Mouse (Mus musculus): Measurements from ENCODE around the gene Tfap2d. TPM values are rescaled to one million over a fixed set of nuclear protein-coding genes. Genes with fewer than 3 reads are reported as not detected.

Gene Tfap2d
- 73.8 and 75.5 TPM in 2 replicates for polyA plus RNA-seq (2014; fragmentation: Nextera tagmentation; extraction: Ambion mirVana)

DNA sequence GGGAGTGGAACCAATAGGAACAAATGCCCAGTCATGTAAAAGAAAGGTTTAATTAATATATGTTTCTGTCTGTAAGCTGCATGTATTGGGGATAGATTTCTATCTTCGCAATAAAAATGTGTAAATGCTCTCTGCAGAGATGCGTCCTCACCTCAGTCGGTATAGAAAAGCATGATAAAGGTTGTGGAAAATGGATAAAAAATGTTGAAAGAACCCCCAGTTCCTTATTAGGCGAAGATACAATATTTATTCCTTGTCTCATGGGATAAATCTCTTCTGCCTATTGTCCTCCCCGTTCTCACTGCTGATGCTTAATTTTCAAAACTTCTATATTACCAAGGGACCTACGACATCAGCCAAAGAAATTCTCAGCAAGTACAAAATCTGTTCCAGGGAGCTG lies at the start of gene Tfap2d:
Tfap2d (plus strand) TSS at position 392 of the 400 bp plus-strand sequence.
- H3K4me3 ChIP-seq (replicated peaks; ENCODE audit: low read depth, low read length), result peak within 1 kb of the TSS; percentile 39
- peaks cover 84% of the 10 kb centered on the region for H3K27me3 ChIP-seq (ENCODE audit: control insufficient read depth, insufficient read depth, low read length)
- H3K27ac ChIP-seq (replicated peaks; ENCODE audit: low read depth, low read length), result peak within 1 kb of the TSS; percentile 91
- ATAC-seq (ENCODE audit: low FRiP score, low TSS enrichment), result no peak
- WGBS, result 1% methylated on average over 6 of the region's 6 CpGs
- H3K4me1 ChIP-seq (ENCODE audit: control insufficient read depth, insufficient read depth, low read length), result no peaks in the 10 kb centered on the region
- no peaks in the 10 kb centered on the region for H3K36me3 ChIP-seq (ENCODE audit: control insufficient read depth, insufficient read depth, low read length)
- DNase-seq, result peak; percentile 48
- no peaks in the 10 kb centered on the region for H3K9me3 ChIP-seq (ENCODE audit: control insufficient read depth, low read length)
- peak within 1 kb of the TSS; percentile 61 for H3K9ac ChIP-seq (replicated peaks; ENCODE audit: low read length)
- H3K4me2 ChIP-seq (ENCODE audit: low read length), result peak within 1 kb of the TSS; percentile 53

DNA sequence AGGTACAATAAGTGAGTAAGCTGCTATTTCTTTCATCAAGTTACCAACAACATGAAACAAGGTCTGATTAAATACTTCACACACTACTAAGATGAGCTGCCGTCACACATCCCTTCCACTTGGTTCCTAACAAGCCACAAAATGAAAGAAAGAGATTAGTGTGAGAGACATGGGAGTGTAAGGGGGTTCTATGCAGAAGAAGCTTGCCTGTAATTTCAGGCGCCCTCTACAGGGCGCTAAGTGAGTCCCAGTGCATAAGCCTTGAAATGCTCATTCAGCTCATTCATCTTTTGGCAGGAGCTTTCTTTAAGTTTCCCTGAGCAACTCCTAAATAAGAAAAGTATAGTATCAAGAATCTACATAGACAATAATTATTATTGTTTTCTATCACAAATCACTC lies 46.5 kb upstream of the Tfap2d start:
- Histone ChIP-seq H3K9me3 (ENCODE audit: control insufficient read depth, low read length) (no peaks in the 10 kb centered on the region), H3K27ac (replicated peaks; ENCODE audit: low read depth, low read length) (no peak overlapping the region), H3K9ac (replicated peaks; ENCODE audit: low read length) (no peak overlapping the region), H3K4me3 (replicated peaks; ENCODE audit: low read depth, low read length) (no peak overlapping the region), H3K4me1 (ENCODE audit: control insufficient read depth, insufficient read depth, low read length) (no peaks in the 10 kb centered on the region), H3K4me2 (ENCODE audit: low read length) (no peak overlapping the region), H3K27me3 (ENCODE audit: control insufficient read depth, insufficient read depth, low read length) (no peaks in the 10 kb centered on the region), H3K36me3 (ENCODE audit: control insufficient read depth, insufficient read depth, low read length) (no peaks in the 10 kb centered on the region)
- peak; percentile 72 for DNase-seq
- 16% methylated on average over 3 of the region's 3 CpGs for WGBS
- no peak for ATAC-seq (ENCODE audit: low FRiP score, low TSS enrichment)

DNA sequence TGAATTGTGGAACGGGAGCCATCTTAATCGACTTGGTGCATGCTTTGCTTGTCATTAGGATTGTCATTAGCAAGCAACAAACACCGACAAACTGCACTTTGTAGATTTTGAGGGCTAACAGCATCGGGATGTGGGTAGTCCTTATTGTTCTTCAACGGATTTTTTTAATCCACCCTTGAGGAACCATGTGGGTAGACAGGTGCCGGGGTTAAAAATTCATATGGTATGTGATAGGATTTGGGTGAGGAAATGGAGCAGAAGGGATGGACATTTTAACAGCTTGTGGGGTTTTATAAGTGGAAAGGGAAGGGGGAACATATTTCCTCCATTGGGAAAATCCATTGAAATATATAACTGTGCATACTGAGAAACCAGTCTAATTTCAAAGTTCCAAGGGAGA lies 46.0 kb upstream of the Tfap2d start:
- 78% methylated on average over 6 of the region's 6 CpGs for WGBS
- no peaks in the 10 kb centered on the region for H3K4me1 ChIP-seq (ENCODE audit: control insufficient read depth, insufficient read depth, low read length)
- no peak overlapping the region for H3K9ac ChIP-seq (replicated peaks; ENCODE audit: low read length)
- H3K9me3 ChIP-seq (ENCODE audit: control insufficient read depth, low read length), result no peaks in the 10 kb centered on the region
- no peak overlapping the region for H3K4me3 ChIP-seq (replicated peaks; ENCODE audit: low read depth, low read length)
- DNase-seq, result no peak
- no peaks in the 10 kb centered on the region for H3K27me3 ChIP-seq (ENCODE audit: control insufficient read depth, insufficient read depth, low read length)
- no peak for ATAC-seq (ENCODE audit: low FRiP score, low TSS enrichment)
- no peak overlapping the region for H3K4me2 ChIP-seq (ENCODE audit: low read length)
- H3K27ac ChIP-seq (replicated peaks; ENCODE audit: low read depth, low read length), result no peak overlapping the region
- H3K36me3 ChIP-seq (ENCODE audit: control insufficient read depth, insufficient read depth, low read length), result no peaks in the 10 kb centered on the region

DNA sequence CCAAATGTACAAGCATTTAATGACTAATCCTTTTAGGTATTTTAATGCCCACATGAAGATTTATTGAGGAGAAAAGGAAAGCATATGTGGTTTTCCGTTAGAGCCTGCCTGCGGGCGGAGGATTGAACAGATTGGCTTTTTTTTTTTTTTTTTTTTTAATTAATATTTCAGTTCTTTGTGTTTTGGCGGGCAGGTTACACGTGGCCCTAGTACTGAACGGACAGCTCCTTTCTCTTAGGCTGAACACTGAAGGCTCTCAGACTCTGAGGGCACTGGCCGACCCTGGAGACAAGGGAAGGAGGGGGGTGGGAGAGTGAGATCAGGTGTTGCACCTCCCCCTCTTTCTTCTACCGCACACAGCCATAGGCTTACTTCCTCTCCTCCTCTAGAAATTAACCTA lies 14.7 kb upstream of the Tfap2d start:
- WGBS, result 4% methylated on average over 8 of the region's 8 CpGs
- H3K4me3 ChIP-seq (replicated peaks; ENCODE audit: low read depth, low read length), result no peak overlapping the region
- DNase-seq (peak; percentile 62), ATAC-seq (ENCODE audit: low FRiP score, low TSS enrichment) (peak; percentile 73)
- no peaks in the 10 kb centered on the region for H3K36me3 ChIP-seq (ENCODE audit: control insufficient read depth, insufficient read depth, low read length)
- H3K4me1 ChIP-seq (ENCODE audit: control insufficient read depth, insufficient read depth, low read length), result no peaks in the 10 kb centered on the region
- no peaks in the 10 kb centered on the region for H3K9me3 ChIP-seq (ENCODE audit: control insufficient read depth, low read length)
- H3K27me3 ChIP-seq (ENCODE audit: control insufficient read depth, insufficient read depth, low read length), result no peaks in the 10 kb centered on the region
- no peak overlapping the region for H3K9ac ChIP-seq (replicated peaks; ENCODE audit: low read length)
- H3K27ac ChIP-seq (replicated peaks; ENCODE audit: low read depth, low read length), result no peak overlapping the region
- H3K4me2 ChIP-seq (ENCODE audit: low read length), result 0 out of 2 replicates have a peak overlapping the region, but pooled peaks have one; percentile 7

DNA sequence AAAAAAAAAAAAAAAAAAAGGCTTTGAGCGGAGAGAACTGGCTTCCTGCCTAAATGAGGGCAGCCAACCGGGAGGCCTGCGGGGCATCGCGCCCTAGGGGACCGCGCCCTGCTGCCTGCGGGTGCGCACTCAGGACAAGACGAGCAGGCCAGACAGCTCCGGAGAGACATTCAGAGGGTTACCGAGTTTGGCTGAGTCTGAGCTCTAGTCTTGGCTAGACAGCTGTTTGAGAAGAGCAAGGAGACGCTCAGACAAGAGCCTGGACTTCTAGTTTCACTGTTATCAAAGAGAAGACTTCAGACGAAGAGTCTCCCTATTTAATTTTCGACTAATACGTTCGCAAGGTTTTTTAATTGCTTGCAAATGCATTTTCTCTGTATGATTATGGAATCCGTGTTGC lies 5.9 kb upstream of the Tfap2d start:
- H3K36me3 ChIP-seq (ENCODE audit: control insufficient read depth, insufficient read depth, low read length), result no peaks in the 10 kb centered on the region
- no peak overlapping the region for H3K9ac ChIP-seq (replicated peaks; ENCODE audit: low read length)
- H3K4me3 ChIP-seq (replicated peaks; ENCODE audit: low read depth, low read length), result peak overlapping the region; percentile 13
- WGBS, result under 1% methylated on average over 18 of the region's 18 CpGs
- peak; percentile 57 for DNase-seq
- peaks cover 67% of the 10 kb centered on the region for H3K27me3 ChIP-seq (ENCODE audit: control insufficient read depth, insufficient read depth, low read length)
- peak overlapping the region; percentile 46 for H3K4me2 ChIP-seq (ENCODE audit: low read length)
- no peaks in the 10 kb centered on the region; the same call in 1 of the 2 replicates for H3K4me1 ChIP-seq (ENCODE audit: control insufficient read depth, insufficient read depth, low read length)
- no peak overlapping the region for H3K27ac ChIP-seq (replicated peaks; ENCODE audit: low read depth, low read length)
- peak; percentile 57; the same call in 1 of the 2 replicates for ATAC-seq (ENCODE audit: low FRiP score, low TSS enrichment)
- H3K9me3 ChIP-seq (ENCODE audit: control insufficient read depth, low read length), result no peaks in the 10 kb centered on the region

DNA sequence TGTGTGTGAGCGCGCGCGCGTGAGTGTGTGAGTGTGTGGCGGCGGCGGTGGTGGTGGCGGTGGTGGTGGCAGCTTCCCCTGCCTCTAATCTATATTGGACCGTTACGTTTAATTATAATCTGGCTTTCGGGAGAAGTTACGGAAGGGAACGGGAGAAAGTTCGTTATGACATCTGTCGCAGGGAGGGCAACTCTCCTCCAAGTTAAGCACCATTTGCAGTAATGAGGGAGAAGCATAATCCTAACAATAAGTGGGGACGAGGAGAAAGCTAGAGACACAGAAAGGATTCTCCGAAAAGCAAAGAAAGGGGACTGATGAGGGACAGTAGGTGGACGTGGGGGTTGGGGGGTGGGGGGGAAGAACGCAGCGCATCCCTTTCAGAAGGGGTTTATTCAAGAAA lies 494 bp downstream of the Tfap2d start:
- H3K4me2 ChIP-seq (ENCODE audit: low read length), result peak overlapping the region; percentile 53
- H3K4me3 ChIP-seq (replicated peaks; ENCODE audit: low read depth, low read length), result peak overlapping the region; percentile 39
- H3K27me3 ChIP-seq (ENCODE audit: control insufficient read depth, insufficient read depth, low read length), result peaks cover 86% of the 10 kb centered on the region
- H3K36me3 ChIP-seq (ENCODE audit: control insufficient read depth, insufficient read depth, low read length), result no peaks in the 10 kb centered on the region
- 0% methylated on average over 21 of the region's 21 CpGs for WGBS
- H3K9me3 ChIP-seq (ENCODE audit: control insufficient read depth, low read length), result no peaks in the 10 kb centered on the region
- no peaks in the 10 kb centered on the region for H3K4me1 ChIP-seq (ENCODE audit: control insufficient read depth, insufficient read depth, low read length)
- H3K9ac ChIP-seq (replicated peaks; ENCODE audit: low read length), result peak overlapping the region; percentile 61
- peak overlapping the region; percentile 91 for H3K27ac ChIP-seq (replicated peaks; ENCODE audit: low read depth, low read length)
- ATAC-seq (ENCODE audit: low FRiP score, low TSS enrichment) (no peak), DNase-seq (peak; percentile 51)

DNA sequence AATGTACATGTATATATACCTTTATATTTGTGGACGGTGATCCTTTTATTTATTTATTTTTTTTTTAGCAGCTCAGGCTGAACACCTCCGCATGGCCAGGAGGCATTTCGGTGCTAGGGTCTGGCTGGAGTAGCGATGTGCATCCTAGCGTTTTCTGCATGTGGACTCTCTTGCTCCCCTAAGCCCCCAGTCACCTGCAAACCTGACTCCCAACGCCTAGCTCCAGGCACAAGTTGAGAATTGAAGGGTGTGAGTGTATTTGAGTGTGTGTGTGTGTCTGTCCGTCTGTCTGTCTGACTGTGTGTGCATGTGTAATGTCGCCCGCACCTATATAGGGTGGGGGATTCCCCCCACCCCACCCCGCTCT lies 937 bp downstream of the Tfap2d start:
- H3K4me2 ChIP-seq (ENCODE audit: low read length), result peak overlapping the region; percentile 53
- H3K4me3 ChIP-seq (replicated peaks; ENCODE audit: low read depth, low read length), result peak overlapping the region; percentile 39
- WGBS, result under 1% methylated on average over 10 of the region's 10 CpGs
- ATAC-seq (ENCODE audit: low FRiP score, low TSS enrichment) (0 out of 2 replicates have a peak, but pooled peaks have one; percentile 1), DNase-seq (no peak)
- H3K27me3 ChIP-seq (ENCODE audit: control insufficient read depth, insufficient read depth, low read length), result peaks cover 86% of the 10 kb centered on the region
- H3K27ac ChIP-seq (replicated peaks; ENCODE audit: low read depth, low read length), result peak overlapping the region; percentile 91
- no peaks in the 10 kb centered on the region for H3K4me1 ChIP-seq (ENCODE audit: control insufficient read depth, insufficient read depth, low read length)
- H3K36me3 ChIP-seq (ENCODE audit: control insufficient read depth, insufficient read depth, low read length), result no peaks in the 10 kb centered on the region
- H3K9ac ChIP-seq (replicated peaks; ENCODE audit: low read length), result peak overlapping the region; percentile 61
- H3K9me3 ChIP-seq (ENCODE audit: control insufficient read depth, low read length), result no peaks in the 10 kb centered on the region

DNA sequence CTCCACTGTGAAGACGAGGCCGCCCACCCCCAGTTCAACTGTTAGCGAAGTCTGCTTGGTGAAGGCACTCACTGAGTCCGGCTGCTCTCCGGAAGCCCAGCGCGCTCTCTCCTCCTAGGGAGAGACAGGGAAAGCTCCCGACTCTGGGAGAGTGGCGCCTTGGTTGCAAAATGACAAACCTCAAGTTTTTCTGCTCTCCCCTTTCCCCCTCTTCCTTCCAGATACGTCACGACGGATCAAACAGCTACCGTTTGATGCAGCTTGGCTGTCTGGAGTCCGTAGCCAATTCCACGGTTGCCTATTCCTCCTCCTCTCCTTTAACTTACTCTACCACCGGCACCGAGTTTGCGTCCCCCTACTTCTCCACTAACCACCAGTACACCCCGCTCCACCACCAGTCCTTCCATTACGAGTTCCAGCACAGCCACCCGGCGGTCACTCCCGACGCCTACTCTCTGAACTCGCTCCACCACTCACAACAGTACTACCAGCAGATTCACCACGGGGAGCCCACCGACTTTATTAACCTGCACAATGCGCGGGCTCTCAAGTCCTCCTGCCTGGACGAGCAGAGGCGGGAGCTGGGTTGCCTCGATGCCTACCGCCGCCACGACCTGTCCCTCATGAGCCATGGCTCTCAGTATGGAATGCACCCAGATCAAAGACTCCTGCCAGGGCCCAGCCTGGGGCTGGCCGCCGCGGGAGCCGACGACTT lies 1.5 kb downstream of the Tfap2d start:
- peak overlapping the region; percentile 61 for H3K9ac ChIP-seq (replicated peaks; ENCODE audit: low read length)
- peak; percentile 73 for DNase-seq
- ATAC-seq (ENCODE audit: low FRiP score, low TSS enrichment), result peak; percentile 37
- H3K9me3 ChIP-seq (ENCODE audit: control insufficient read depth, low read length), result no peaks in the 10 kb centered on the region
- under 1% methylated on average over 40 of the region's 40 CpGs for WGBS
- H3K4me3 ChIP-seq (replicated peaks; ENCODE audit: low read depth, low read length), result peak overlapping the region; percentile 39
- no peaks in the 10 kb centered on the region for H3K36me3 ChIP-seq (ENCODE audit: control insufficient read depth, insufficient read depth, low read length)
- peaks cover 86% of the 10 kb centered on the region for H3K27me3 ChIP-seq (ENCODE audit: control insufficient read depth, insufficient read depth, low read length)
- H3K4me2 ChIP-seq (ENCODE audit: low read length), result peak overlapping the region; percentile 53
- no peaks in the 10 kb centered on the region for H3K4me1 ChIP-seq (ENCODE audit: control insufficient read depth, insufficient read depth, low read length)
- peak overlapping the region; percentile 91 for H3K27ac ChIP-seq (replicated peaks; ENCODE audit: low read depth, low read length)

DNA sequence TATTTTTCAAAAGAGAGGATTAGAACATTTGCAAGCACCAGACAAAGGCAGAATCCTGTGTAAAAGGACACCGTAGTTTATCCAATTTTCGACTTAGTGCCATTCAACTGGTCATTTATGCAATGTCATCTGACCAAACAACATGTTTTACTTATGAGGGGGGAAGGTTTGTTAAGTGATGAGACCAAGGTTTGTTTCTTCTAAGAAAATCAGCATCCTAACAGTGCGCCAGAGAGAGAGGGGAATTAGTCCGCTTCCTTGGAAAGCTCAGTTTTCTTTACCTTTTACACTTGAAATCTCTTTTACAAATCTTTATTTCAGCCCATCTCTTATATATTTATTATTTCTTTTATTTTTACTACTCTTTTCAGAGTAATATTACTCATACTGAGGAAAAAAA lies 3.6 kb downstream of the Tfap2d start:
- ATAC-seq (ENCODE audit: low FRiP score, low TSS enrichment) (peak; percentile 3; the same call in 1 of the 2 replicates), DNase-seq (peak; percentile 65)
- H3K9ac ChIP-seq (replicated peaks; ENCODE audit: low read length), result peak overlapping the region; percentile 61
- peak overlapping the region; percentile 53 for H3K4me2 ChIP-seq (ENCODE audit: low read length)
- H3K27me3 ChIP-seq (ENCODE audit: control insufficient read depth, insufficient read depth, low read length), result peaks cover 79% of the 10 kb centered on the region
- 1% methylated on average over 4 of the region's 4 CpGs for WGBS
- peak overlapping the region; percentile 91 for H3K27ac ChIP-seq (replicated peaks; ENCODE audit: low read depth, low read length)
- no peaks in the 10 kb centered on the region for H3K4me1 ChIP-seq (ENCODE audit: control insufficient read depth, insufficient read depth, low read length)
- H3K9me3 ChIP-seq (ENCODE audit: control insufficient read depth, low read length), result no peaks in the 10 kb centered on the region
- no peaks in the 10 kb centered on the region for H3K36me3 ChIP-seq (ENCODE audit: control insufficient read depth, insufficient read depth, low read length)
- peak overlapping the region; percentile 39 for H3K4me3 ChIP-seq (replicated peaks; ENCODE audit: low read depth, low read length)
